Mouse (Mus musculus) kidney, adult 8-10 months (tissue): ENCODE measurements around the gene Gm17359.
"Not testable (repeated sequence)": the region's sequence is repeated elsewhere in the genome, so short reads cannot be mapped to it uniquely, and the experiment has no call there.

ENCODE experiments used
- DNase-seq, 2 experiments: peaks; one replicate each; pipeline ENCODE4 v3.0.0; 2022

The Gm17359 gene

DNA sequence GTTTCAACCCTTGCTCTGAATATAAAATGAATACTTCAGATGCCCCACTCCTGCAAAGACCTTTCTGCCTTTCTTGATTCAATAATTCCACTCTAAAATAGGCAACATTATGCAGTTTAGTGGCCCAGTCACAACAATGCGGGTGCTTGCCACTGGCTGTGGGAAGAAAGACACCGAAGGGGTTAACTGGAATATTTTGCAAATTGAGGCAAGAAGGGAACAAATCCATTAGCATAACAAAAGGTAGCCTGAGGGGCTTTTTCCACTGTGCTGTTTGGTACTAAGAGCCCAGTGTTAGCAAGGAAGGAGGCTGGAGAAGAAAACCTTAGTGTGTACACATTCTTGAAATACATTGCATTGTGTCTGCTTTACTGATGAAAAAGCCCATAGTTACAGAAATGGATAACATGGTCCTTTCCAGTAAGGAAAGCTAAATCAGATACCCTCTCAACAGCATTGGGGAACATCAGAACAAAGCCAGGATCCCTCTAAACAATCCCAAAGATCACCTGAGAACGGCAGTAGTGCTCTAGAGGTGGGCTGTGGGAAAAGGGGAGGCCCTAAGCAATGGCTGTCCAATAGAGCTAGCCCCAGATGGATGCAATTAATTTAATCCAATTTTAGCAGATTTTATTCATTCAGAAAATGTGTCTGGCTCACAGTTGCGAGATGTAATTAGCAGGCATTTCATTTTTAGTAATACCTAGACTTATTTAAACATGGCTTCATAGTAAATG is 80.7 kb downstream of the Gm17359 start:
- no peak for DNase-seq

DNA sequence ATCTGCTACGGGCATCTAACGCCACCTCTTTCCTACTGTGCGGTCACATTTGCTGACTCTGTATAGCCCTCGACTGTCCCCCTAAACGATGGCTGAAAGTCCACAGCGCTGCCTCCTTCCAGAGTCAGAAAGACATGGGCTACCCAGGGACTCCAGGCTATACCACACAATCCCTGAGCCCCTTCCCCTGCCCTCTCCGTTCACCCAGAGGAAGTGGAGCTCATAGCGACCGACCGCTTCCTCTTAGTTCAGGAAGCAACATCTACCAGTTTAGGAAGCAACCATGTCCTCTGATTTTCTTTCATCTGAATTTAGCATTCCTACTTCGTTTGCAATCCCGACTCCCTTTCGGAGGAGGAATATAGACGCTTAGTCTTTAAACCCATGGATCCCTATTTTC is 82.5 kb downstream of the Gm17359 start:
- DNase-seq: no peak

DNA sequence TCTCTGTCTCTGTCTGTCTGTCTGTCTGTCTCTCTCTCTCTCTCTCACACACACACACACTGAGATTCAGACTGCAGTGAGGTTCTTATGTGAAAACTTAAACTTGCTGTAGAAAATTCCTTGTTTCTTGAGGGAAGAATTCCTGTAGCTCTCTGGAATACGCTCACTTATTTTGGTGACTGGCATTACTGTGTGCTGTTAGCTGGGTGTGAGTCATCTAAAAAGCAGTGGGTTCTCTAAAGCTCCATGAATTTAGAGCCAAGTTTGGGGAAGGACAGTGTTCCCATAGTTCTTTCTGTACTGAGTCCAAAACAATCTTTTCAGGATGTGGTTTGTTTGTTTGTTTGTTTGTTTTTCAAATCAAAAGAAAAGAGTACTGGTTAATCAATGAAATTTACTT is 89.0 kb downstream of the Gm17359 start:
- DNase-seq: no peak

DNA sequence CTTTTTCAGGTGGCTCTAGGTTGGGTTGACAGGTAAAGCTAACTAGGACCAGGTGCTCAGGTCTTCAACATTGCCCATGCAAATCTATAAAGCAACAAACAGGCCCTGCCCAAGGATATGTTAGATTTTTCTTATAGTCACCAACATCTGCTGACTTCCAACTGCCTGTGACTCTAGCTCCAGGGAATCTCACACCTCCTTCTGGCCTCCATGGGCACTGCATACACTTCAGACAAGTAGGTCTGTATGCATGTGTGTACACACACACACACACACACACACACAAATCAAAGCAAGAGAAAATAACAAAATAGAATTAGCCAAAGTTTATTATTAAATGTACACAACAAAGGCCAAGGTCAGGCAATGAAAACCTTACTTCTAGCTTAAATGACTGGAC is 97.1 kb downstream of the Gm17359 start:
- DNase-seq: peak; percentile 10 to 35

DNA sequence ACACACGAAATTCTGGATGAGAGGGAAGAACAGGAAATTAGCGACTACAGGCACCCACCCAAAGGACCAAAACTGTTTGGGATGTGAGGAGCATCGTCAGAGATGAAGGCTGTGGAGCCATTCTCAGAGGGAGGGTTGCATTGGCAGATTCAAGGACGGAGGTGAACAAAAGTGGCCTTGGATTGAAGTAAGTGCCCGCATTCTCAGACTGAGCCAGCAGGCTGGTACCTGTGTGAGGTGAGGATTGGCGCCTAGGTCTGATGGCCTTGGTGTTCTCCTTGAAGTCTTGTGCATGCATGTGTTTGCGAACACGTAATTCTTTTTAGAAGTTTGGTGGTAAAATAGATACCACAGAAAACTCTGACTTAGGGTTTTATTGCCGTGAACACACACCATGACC is 98.0 kb downstream of the Gm17359 start:
- no peak for DNase-seq

DNA sequence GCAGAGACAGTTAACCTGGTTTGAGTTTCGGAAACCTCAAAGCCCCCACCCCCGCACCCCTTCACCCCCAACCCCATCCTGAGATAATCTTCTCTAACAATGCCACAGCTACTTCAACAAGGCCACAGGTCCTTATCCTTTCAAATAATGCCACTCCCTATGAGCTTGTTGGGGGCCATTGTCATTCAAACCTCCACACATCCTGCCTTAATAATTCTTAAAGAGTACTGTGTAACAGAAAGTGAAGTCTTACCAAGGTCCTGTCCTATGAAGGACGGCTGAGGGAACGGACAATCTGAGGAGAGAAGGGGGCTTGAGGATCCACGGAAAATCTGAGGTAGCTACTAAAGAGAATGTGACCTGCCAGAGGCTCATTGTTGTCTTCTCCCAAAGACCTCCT is 98.5 kb downstream of the Gm17359 start:
- DNase-seq: no peak

DNA sequence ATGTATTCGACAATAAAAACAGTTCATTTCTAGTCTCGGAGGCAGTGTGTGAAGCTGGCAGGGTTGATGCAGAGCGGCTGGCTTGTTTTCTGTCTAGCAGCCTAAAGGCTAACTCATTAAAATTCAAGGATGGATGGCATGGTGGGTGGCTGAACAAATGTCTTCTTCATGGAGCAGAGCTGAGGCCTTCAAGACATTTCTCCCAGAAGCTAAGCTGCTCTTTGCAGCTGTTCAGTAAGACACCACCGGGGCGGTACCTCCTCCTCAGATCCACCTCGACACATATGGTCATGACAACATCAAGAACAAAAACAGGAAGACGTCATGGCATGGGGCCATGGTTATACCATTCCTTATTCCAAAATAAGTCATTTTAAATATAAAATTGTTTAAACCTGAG is 99.7 kb downstream of the Gm17359 start:
- no peak for DNase-seq

DNA sequence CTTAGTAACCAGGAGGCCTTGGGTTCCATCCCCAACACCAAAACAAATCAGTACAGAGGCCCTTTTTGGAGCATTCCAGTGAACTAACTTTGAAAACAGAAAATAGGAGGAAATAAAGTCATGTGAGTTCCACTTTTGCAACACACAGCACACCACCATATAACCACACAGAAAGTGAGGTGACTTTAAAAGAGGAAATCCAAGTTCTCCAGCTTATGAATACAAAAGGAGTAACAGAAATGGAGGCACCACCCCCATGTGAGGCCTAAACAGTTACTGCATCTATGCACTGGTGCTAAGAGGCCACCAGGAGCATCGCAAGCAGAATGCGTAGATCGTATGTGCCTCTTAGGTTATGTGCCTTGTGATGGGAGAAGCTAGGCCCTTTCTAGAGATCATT is 101.8 kb downstream of the Gm17359 start:
- no peak for DNase-seq

DNA sequence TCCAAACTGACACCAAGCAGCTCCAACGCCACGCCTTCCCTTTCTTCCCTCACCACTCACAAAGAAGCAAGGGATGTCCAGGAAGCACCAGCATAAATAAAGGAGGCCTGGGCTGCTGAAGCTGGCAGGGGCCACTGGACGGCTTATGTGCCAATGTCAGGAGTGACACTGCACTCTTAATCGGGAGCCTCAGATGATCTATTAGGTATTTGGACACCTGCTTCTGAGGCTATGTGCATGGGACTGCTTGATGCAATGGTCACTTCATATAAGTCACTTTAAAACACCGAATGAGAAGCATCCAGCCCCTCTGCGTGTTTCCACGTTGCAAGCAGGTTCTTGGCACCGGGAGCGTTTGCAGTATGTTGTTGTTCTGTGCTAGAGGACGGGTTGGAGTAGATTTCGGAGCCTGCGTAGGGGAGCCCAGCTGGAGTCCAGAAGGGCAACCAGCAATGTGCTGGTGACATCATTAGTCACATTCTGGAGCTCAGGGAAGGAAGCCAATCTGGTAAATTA is 104.6 kb downstream of the Gm17359 start:
- DNase-seq: peak; percentile 54 to 57

DNA sequence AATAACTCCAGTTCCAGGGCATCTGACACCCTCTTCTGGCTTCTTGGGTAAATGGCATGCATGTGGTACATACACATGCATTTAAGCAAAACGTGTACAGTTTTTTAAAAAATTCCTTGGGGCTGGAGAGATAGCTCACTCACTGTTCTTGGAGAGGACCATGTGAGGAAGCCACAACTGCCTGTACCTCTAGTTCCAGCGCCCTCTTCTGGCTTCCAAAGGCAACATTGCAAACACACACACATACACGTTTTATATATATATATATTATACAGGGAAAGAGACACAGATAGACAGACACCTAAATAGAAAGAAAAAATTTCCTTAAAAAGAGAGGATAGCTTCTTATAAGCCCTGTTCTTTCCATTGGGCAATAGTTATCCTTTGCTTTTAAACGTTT is 107.4 kb downstream of the Gm17359 start:
- DNase-seq: no peak

DNA sequence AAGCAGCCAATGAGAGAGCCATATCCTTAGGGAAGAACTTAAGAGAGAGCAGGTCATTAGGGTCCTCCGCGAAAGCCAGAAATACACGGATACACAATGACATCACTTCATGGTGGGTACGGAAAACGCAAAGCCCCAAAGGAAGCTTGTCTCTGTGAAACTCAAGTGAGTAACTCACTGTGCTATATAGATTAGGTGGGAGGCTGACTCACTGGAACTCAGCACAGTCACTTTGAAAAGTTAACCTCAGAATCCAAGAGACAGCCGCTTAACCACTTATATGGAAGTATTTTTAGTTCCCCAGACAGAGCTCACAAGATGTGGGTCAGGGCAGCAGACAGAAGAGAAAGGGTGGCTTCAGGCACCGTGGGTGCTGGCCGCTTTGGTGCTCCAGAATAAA is 108.6 kb downstream of the Gm17359 start:
- DNase-seq: no peak

DNA sequence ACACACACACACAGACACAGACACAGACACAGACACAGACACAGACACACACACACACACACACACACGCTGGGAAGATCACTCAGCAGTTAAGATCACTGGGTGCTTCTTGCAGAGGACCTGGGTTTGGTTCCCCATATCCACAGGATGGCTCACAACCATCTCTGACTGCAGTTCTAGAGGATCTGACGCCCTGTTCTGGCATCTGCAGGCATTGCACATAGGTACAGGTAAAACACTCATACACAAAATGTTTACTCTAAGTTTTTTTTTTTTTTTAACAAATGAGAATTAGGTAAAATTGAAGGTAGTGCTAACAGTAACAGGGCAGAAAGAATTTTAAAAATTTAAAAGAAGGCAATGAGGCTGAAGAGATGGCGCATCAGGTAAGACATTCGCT is 109.7 kb downstream of the Gm17359 start:
- DNase-seq: no peak

DNA sequence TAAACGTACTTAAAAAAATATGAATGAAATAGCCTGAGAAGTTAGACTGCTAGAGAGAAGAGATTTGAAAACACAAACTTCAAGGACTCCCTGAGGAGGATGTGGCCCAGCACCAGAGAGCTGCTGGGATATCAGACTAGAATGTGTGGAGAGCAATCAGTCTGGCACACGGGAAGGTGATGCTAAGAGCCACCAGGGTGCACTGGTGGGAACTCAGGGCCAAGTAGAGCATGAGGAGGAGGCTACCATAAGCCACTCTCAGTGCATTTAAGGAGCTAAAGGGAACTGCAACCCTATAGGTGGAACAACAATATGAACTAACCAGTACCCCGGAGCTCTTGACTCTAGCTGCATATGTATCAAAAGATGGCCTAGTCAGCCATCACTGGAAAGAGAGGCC is 110.2 kb downstream of the Gm17359 start:
- not testable (repeated sequence) for DNase-seq

DNA sequence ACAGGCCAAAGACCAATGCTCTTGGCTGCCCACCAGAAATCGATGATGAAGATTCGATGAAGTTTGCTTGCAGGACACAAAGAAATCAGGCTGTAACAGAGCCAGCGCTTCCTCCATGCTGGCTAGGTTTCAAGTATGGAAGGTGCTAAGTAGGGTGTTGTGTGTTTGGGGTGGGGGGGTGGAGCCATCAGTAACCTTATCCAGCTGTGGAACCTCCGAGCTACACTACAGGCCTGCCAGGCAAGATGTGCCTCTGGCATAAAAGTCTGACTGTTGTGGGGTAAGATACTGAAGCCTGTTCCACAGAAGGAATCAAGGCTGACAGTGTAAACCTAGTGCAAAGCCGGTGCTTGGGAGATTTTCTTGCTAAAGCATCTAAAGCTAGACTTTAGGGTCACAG is 112.0 kb downstream of the Gm17359 start:
- DNase-seq: no peak

DNA sequence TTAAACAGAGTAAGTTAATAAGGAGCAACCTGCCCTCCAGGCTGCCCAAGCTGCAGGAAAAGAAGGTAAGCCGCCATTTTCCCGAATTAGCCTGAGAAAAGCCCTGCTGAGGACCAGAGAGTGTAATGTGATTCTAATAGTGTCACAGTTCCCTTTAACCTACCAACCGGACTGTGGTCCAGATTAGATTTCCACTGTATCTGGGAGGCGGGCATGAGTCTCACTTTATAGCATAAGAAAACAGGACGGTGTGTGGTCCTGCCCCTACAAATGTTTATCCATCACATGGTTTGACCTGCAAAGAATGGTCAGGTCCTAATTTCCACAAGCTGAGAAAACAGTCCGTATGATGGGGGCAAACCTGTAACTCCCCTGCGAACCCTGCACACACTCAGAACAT is 112.9 kb downstream of the Gm17359 start:
- DNase-seq: no peak

DNA sequence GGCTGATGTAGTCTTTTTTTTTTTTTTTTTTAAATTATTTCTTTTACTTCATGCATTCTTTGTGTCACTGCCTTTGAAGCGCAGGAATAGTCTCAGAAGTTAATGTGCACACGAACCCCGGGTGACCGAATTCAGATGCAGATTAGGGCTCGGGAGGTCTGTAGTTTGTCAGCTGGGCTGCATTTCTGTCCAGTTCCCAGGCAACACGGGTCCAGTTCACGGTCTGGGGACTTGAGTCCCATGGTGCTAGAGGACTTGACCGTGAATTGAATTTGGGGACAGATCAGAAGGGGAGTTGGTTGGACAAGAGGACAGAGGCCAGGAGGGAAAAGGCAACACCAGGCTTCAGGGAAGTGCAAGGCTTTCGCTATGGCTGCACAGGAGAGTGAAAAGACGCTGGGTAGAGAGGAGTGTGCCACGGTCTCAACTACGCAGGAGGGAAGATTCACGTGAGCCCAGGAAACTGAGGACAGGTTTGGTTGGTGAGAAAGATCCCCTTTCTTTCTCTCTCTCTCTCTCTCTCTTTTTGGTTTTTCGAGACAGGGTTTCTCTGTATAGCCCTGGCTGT is 116.3 kb downstream of the Gm17359 start:
- no peak for DNase-seq

DNA sequence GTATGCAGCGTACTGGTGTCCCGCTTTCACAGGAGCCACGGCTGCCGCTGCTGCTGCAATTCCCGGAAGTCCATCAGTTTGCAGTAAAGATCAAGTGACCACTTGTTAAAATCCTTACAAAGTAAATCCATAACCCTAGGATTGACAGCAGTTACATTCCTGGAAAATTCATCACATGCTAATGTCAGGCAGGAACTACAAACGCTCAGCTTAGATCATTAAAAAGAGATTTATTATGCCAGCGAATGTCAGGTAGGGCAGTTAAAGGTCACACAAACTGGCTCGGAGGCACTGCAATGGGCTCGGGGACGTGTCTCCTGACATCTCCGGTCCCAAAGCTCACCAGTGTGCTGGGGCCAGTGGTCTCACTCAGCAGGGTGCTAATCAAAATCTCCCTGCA is 119.3 kb downstream of the Gm17359 start:
- no peak for DNase-seq

DNA sequence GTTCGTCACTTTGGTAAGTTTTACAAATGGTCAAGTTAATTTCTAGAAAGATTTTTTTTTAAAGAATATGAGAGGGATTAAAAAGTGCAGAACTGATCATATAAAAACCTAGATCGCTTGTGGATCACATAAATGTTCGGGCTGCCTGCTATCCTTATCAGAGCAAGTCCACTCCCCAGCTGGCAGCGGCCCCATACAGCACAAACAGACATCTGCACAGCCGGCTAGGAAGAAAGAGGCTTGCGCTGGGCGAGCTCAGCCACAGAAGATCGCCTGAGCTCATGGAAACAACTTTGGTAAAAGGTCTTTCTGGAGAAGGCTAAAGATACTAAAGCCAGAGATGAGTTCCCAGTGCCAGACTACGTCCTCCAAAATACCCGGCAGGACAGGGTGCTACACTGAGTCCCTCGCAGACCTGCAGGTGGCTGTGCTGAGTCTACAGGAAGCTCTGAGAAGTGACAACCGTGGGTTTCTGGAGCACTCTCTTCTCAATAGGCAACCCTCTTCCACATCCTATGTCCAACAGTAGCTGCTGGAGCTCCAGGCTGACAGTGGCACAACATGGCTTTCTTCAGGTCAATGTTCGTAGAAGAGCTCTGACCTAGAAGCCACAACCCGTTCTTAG is 122.3 kb downstream of the Gm17359 start:
- DNase-seq: no peak

DNA sequence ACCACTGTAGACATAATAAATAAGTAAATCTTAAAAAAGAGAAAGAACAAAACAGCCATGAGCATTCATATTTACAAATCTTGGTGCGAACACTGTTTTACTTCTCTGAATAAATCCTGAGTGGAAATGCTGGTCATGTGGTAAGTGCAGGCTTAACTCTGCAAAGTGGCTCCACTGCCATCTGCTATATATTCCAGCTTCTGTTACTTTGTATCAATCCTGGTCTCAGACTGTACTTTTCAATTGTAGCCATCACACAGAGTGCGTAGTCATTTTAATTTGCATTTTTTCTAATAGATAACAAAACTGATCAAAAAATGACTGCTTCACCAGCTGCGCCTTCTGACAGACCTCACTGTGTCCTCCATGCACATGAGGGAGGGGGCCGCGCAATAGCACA is 133.0 kb downstream of the Gm17359 start:
- no peak for DNase-seq

DNA sequence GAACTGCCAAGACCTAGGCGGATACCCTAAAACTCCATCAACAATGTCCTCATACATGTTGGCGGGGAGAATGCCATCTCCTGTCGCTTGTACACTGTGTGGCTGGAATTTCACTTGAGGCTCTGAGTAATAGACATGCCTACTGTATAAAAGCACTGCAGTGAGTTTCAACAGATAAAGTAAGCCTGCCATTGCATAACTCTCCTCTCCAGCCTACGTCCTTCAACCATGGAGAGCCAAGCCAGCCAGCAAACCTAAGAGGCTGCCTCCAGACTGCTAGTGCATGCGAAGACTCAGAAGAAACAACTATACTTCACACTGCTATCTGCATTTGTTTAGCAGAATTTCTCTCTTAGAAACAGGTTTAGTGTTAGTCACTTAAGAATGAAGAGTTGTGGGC is 135.9 kb downstream of the Gm17359 start:
- DNase-seq: no peak

DNA sequence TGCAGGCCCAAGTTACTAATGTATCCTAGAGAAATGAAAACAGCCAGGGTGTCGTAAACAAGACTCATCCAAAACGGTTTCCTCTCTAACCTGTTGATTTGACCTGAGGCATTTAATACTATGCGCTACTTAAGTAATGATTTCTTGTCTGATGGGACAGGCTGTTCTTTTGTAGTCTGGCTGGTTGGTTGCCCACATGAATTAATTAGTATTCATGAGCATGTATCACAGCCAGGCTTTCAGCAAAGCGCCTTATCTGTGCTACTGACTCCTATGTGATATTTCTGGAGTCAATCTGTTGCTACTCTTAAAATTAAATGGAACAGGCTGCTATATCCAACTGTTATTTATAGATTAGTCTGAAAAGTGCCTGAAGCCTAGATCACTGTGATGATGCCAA is 138.4 kb downstream of the Gm17359 start:
- no peak for DNase-seq

DNA sequence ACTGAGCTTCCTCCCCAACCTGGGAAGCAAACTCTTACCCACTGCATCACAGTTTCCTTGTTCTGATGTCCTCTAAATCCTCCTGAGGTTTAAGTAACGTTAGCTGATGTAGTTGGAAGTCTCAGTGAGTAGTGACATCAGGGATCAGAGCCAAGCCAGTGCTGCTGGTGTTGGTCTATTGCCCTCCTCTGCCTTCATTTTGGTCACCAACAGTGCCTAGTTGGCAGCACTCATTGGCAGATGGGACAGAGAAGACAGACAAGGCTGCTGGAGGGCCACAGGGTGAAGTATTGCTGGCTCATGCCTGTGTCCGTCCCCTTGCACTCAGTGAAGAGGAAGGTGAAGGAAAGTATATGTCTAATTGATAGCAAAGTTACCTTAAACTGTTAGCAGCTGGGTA is 139.5 kb downstream of the Gm17359 start:
- no peak for DNase-seq

DNA sequence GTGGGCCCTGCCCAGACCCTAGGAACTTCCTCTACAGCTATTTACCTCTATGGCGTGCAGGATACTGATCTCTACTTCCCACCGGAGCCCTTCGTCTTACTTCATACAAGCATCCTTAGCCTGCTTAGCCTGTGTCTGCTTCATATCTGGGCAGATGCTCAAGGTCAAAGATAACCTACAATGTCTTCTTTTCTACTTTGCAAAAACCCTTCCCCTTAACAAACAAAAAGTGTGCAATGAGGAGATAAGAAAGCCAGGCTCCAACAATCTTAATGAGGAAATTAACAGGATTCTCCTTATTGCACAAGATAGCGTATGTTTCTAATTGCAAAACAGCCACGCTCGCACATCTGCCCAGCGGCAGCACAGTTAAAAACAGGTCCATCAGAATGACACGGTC is 141.9 kb downstream of the Gm17359 start:
- DNase-seq: no peak

DNA sequence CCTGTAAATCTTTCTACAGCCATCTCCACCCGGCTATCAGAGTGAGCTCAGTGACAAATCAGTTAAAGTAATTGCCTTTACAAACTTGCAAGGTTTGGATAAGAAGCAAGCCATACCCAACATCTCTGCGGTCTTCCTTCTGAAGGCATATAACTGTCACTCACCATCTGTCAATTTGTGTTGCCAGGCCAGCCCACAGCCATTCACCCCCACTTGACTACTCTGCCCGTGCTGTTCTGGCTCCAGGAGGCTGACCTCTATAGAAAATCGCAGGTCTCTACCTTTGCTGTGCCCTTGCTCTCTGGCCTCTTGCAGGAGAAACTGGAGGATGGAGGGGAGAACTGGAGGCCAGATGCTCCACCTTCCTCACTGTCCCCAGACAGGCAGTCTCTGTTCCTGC is 142.4 kb downstream of the Gm17359 start:
- DNase-seq: no peak
